Mouse (Mus musculus): ENCODE measurements at regions not wholly inside any gene's neighbourhood (a gene's known extent, or its start where the extent isn't known, plus 50 kb on each side); places are given as distances from the start of the nearest gene placed in this dataset.
A peak's percentile ranks its signal among the peaks of the same experiment; 100 is the strongest.

- no peak for DNase-seq (ENCODE audit: extremely low read depth, low read depth, low spot score)
Observed at GRCm38 (mm10) chr16:93144033-93144432, 318.1 kb upstream of the Runx1 start.

- DNase-seq (ENCODE audit: extremely low read depth, low read depth, low spot score): no peak
Observed at GRCm38 (mm10) chr16:93143164-93143563, 317.2 kb upstream of the Runx1 start.

- peak; percentile 30 for DNase-seq (ENCODE audit: extremely low read depth, low read depth, low spot score)
Observed at GRCm38 (mm10) chr16:93141967-93142366, 316.0 kb upstream of the Runx1 start.

- no peak for DNase-seq (ENCODE audit: extremely low read depth, low read depth, low spot score)
Observed at GRCm38 (mm10) chr16:93140535-93141110, 314.7 kb upstream of the Runx1 start.

GRCm38 (mm10) chr16:93137249-93137648 is 311.3 kb upstream of the Runx1 start:
- DNase-seq (ENCODE audit: extremely low read depth, low read depth, low spot score): no peak

GRCm38 (mm10) chr16:93131404-93131803 is 305.5 kb upstream of the Runx1 start:
- DNase-seq (ENCODE audit: extremely low read depth, low read depth, low spot score): no peak

- no peak for DNase-seq (ENCODE audit: extremely low read depth, low read depth, low spot score)
Observed at GRCm38 (mm10) chr16:93130622-93131021, 304.7 kb upstream of the Runx1 start.

GRCm38 (mm10) chr16:93123707-93124106 is 297.8 kb upstream of the Runx1 start:
- DNase-seq (ENCODE audit: extremely low read depth, low read depth, low spot score): no peak

GRCm38 (mm10) chr16:93116111-93116969 is 290.4 kb upstream of the Runx1 start:
- no peak for DNase-seq (ENCODE audit: extremely low read depth, low read depth, low spot score)

- DNase-seq (ENCODE audit: extremely low read depth, low read depth, low spot score): no peak
Observed at GRCm38 (mm10) chr16:93110912-93111311, 285.0 kb upstream of the Runx1 start.

GRCm38 (mm10) chr16:93110451-93110850 is 284.5 kb upstream of the Runx1 start:
- DNase-seq (ENCODE audit: extremely low read depth, low read depth, low spot score): no peak

- DNase-seq (ENCODE audit: extremely low read depth, low read depth, low spot score): no peak
Observed at GRCm38 (mm10) chr16:93109683-93110407, 283.9 kb upstream of the Runx1 start.

- no peak for DNase-seq (ENCODE audit: extremely low read depth, low read depth, low spot score)
Observed at GRCm38 (mm10) chr16:93107524-93107845, 281.5 kb upstream of the Runx1 start.

GRCm38 (mm10) chr16:93106811-93107523 is 281.0 kb upstream of the Runx1 start:
- DNase-seq (ENCODE audit: extremely low read depth, low read depth, low spot score): peak; percentile 70

- DNase-seq (ENCODE audit: extremely low read depth, low read depth, low spot score): no peak
Observed at GRCm38 (mm10) chr16:93102174-93102573, 276.2 kb upstream of the Runx1 start.

- no peak for DNase-seq (ENCODE audit: extremely low read depth, low read depth, low spot score)
Observed at GRCm38 (mm10) chr16:93098057-93098456, 272.1 kb upstream of the Runx1 start.

GRCm38 (mm10) chr16:93096175-93096574 is 270.2 kb upstream of the Runx1 start:
- peak; percentile 75 for DNase-seq (ENCODE audit: extremely low read depth, low read depth, low spot score)

- DNase-seq (ENCODE audit: extremely low read depth, low read depth, low spot score): no peak
Observed at GRCm38 (mm10) chr16:93092796-93093195, 266.8 kb upstream of the Runx1 start.

- DNase-seq (ENCODE audit: extremely low read depth, low read depth, low spot score): no peak
Observed at GRCm38 (mm10) chr16:93085227-93085883, 259.4 kb upstream of the Runx1 start.

- no peak for DNase-seq (ENCODE audit: extremely low read depth, low read depth, low spot score)
Observed at GRCm38 (mm10) chr16:93083756-93084155, 257.8 kb upstream of the Runx1 start.

- DNase-seq (ENCODE audit: extremely low read depth, low read depth, low spot score): no peak
Observed at GRCm38 (mm10) chr16:93083142-93083541, 257.2 kb upstream of the Runx1 start.
